Mouse (Mus musculus) c-Kit-positive CD71-positive TER-119-negative erythroid progenitor cells, embryonic 14.5 days (primary cell): ENCODE measurements around the gene Mmachc.
"Not testable (repeated sequence)": the region's sequence is repeated elsewhere in the genome, so short reads cannot be mapped to it uniquely, and the experiment has no call there.

Source experiments
- DNase-seq: peaks from one replicate; pipeline ENCODE4 v3.0.0-alpha.2; 2013; ENCODE audit warnings: low read depth

Gene Mmachc

GRCm38 (mm10) chr4:116689309-116689876 lies 18.8 kb downstream of the Mmachc start:
- DNase-seq: no peak

- DNase-seq: no peak
Measured at GRCm38 (mm10) chr4:116687041-116687440, 21.2 kb downstream of the Mmachc start.

- peak; percentile 88 for DNase-seq
Measured at GRCm38 (mm10) chr4:116685402-116686061, 22.7 kb downstream of the Mmachc start, which contains the start of gene Prdx1. Gene Prdx1, plus strand, starts transcription at chr4:116685544.

- no peak for DNase-seq
Measured at GRCm38 (mm10) chr4:116684665-116685064, 23.5 kb downstream of the Mmachc start.

- DNase-seq: peak; percentile 61
Measured at GRCm38 (mm10) chr4:116683957-116684356, 24.2 kb downstream of the Mmachc start.

GRCm38 (mm10) chr4:116680521-116680920 lies 27.7 kb downstream of the Mmachc start:
- DNase-seq: not testable (repeated sequence)

GRCm38 (mm10) chr4:116679141-116679540 lies 29.1 kb downstream of the Mmachc start:
- DNase-seq: no peak

- DNase-seq: no peak
Measured at GRCm38 (mm10) chr4:116677808-116678207, 30.4 kb downstream of the Mmachc start.

- no peak for DNase-seq
Measured at GRCm38 (mm10) chr4:116676027-116676426, 32.2 kb downstream of the Mmachc start.

- DNase-seq: not testable (repeated sequence)
Measured at GRCm38 (mm10) chr4:116674761-116675160, 33.4 kb downstream of the Mmachc start.

- DNase-seq: no peak
Measured at GRCm38 (mm10) chr4:116672785-116673184, 35.4 kb downstream of the Mmachc start.

- no peak for DNase-seq
Measured at GRCm38 (mm10) chr4:116669291-116669690, 38.9 kb downstream of the Mmachc start.

- DNase-seq: no peak
Measured at GRCm38 (mm10) chr4:116668145-116668544, 40.1 kb downstream of the Mmachc start.

GRCm38 (mm10) chr4:116666625-116667024 lies 41.6 kb downstream of the Mmachc start:
- no peak for DNase-seq

GRCm38 (mm10) chr4:116661998-116662397 lies 46.2 kb downstream of the Mmachc start:
- DNase-seq: no peak

GRCm38 (mm10) chr4:116660829-116661228 lies 47.4 kb downstream of the Mmachc start:
- DNase-seq: no peak

- DNase-seq: not testable (repeated sequence)
Measured at GRCm38 (mm10) chr4:116659916-116660315, 48.3 kb downstream of the Mmachc start.

GRCm38 (mm10) chr4:116659474-116659873 lies 48.7 kb downstream of the Mmachc start:
- no peak for DNase-seq

- DNase-seq: no peak
Measured at GRCm38 (mm10) chr4:116657971-116658370, 50.2 kb downstream of the Mmachc start.

GRCm38 (mm10) chr4:116655658-116656057 lies 52.5 kb downstream of the Mmachc start:
- DNase-seq: no peak

GRCm38 (mm10) chr4:116655100-116655499 lies 53.1 kb downstream of the Mmachc start:
- DNase-seq: no peak

- DNase-seq: no peak
Measured at GRCm38 (mm10) chr4:116653228-116653627, 55.0 kb downstream of the Mmachc start.
